Mouse (Mus musculus) megakaryocyte, embryonic 14.5 days (primary cell): ENCODE measurements around the gene Scarf1.

Experiments
- FLI1 ChIP-seq: IDR thresholded peaks from 2 replicates; pipeline ENCODE4 v1.6.1; 2012; ENCODE audit warnings: low read length, inconsistent platforms, mixed read lengths
- GATA1 ChIP-seq: IDR thresholded peaks from 3 replicates; pipeline ENCODE4 v1.6.1; 2012; ENCODE audit warnings: mixed read lengths, low read length, inconsistent platforms, borderline replicate concordance

DNA sequence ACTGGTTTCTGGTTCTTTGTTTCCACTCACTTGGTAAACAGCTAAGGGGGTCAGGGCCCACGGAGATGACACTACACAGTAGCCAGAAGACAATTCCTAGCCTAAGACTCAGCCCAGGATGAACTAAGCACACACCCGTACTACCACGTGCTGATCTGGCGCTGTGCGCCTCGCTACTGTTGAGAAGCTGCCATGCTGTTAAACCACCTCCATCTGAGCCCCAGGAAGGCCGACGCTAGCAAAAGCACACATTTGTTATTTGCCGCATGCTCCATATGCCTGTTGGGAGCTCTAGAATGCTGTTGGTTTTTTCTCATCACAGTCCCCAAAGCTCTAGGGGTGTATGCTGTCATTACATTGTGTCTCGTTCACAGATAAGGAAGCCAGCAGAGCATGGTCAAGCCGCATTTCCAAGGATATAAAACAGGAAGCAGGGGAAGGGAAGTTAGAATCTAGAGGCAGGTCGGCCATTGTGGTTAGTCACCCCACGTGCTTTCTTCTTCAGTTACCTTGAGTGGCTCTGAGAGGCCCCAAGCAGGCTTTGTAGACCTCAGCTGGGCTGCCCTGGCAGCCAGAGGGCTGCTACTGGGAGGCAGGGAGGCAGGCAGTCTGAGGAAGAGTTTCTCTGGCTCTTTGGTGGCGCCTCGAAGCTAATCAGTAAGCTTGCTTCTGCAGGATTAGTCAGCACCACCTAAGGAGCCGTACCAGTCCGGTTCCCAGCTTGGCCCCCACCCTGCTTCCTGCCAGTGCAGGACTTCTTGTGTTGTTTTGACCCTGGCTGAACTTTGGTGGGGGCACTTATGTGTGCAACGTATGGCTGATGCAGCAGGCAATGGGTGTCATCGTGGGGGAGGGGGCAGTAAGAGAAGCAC lies 27.6 kb downstream of the Scarf1 start:
- TF ChIP-seq GATA1 = no peak
- no peak for TF ChIP-seq FLI1
